Mouse (Mus musculus) MEL (cell line): ENCODE measurements at regions not wholly inside any gene's neighbourhood (a gene's known extent, or its start where the extent isn't known, plus 50 kb on each side); places are given as distances from the start of the nearest gene placed in this dataset.

Experiments
- DNase-seq: peaks from one replicate; pipeline ENCODE4 v3.0.0; 2011; ENCODE audit warnings: low read depth, low spot score
- H3K27ac ChIP-seq: 2 replicates; pipeline ENCODE4 v1.5.1; 2012; ENCODE audit warnings: low read depth, mild to moderate bottlenecking, control low read depth, low read length, moderate library complexity; ENCODE audit not compliant: control insufficient read depth
- H3K27me3 ChIP-seq, 2 experiments: fragments of 150-350 bp in 1 of 2; sonication (generic) in 1 of 2; 2 replicates each; pipeline ENCODE4 v1.6.1; 2012; ENCODE audit warnings: low read length in 2 of 2, mild to moderate bottlenecking in 2 of 2, improper control_type of control experiment in 1 of 2, moderate library complexity in 1 of 2; ENCODE audit not compliant: insufficient read depth in 2 of 2, control insufficient read depth in 1 of 2
- H3K36me3 ChIP-seq, 2 experiments: 2 replicates each; pipeline ENCODE4 v1.6.1; 2012 to 2014; ENCODE audit warnings: low read length in 2 of 2, improper control_type of control experiment in 1 of 2, inconsistent platforms in 1 of 2, mild to moderate bottlenecking in 1 of 2; ENCODE audit not compliant: insufficient read depth in 2 of 2, control insufficient read depth in 1 of 2
- H3K4me1 ChIP-seq, 2 experiments: fragments of 150-350 bp in 1 of 2; sonication (generic) in 1 of 2; 2 replicates each; pipeline ENCODE4 v1.6.1; 2012; ENCODE audit warnings: low read length in 2 of 2, improper control_type of control experiment in 1 of 2, mild to moderate bottlenecking in 1 of 2; ENCODE audit not compliant: insufficient read depth in 2 of 2, control insufficient read depth in 1 of 2
- H3K4me3 ChIP-seq, 2 experiments: fragments of 150-350 bp in 1 of 2; sonication (generic) in 1 of 2; 2 replicates each; pipeline ENCODE4 v1.5.1; 2012; ENCODE audit warnings: low read depth in 2 of 2, low read length in 2 of 2, mild to moderate bottlenecking in 2 of 2, moderate library complexity in 2 of 2, control low read depth in 1 of 2, improper control_type of control experiment in 1 of 2; ENCODE audit not compliant: control insufficient read depth in 1 of 2, insufficient read depth in 1 of 2
- H3K79me2 ChIP-seq: 2 replicates; pipeline ENCODE4 v1.6.1; 2012; ENCODE audit warnings: mild to moderate bottlenecking, low read length, moderate library complexity; ENCODE audit not compliant: control insufficient read depth, poor library complexity, insufficient read depth
- H3K9ac ChIP-seq: 2 replicates; pipeline ENCODE4 v1.6.1; 2012; ENCODE audit warnings: low read depth, mild to moderate bottlenecking, control low read depth, low read length, moderate library complexity; ENCODE audit not compliant: control insufficient read depth, poor library complexity, severe bottlenecking
- H3K9me3 ChIP-seq: fragments of 150-350 bp; sonication (generic); replicated peaks from 2 replicates; pipeline ENCODE4 v1.6.1; 2012; ENCODE audit warnings: mild to moderate bottlenecking, low read length, improper control_type of control experiment, moderate library complexity; ENCODE audit not compliant: insufficient read depth
- CHD2 ChIP-seq: IDR thresholded peaks from 2 replicates; pipeline ENCODE4 v1.6.1; 2011; ENCODE audit warnings: low read length, improper control_type of control experiment
- E2F4 ChIP-seq: IDR thresholded peaks from 2 replicates; pipeline ENCODE4 v1.6.1; 2011; ENCODE audit warnings: low read depth, low read length, improper control_type of control experiment, borderline replicate concordance
- ELF1 ChIP-seq: IDR thresholded peaks from 2 replicates; pipeline ENCODE4 v1.6.1; 2014; ENCODE audit warnings: low read depth, mild to moderate bottlenecking, inconsistent platforms, low read length, improper control_type of control experiment, moderate library complexity
- EP300 ChIP-seq, 2 experiments: IDR thresholded peaks; 2 replicates each; pipeline ENCODE4 v1.6.1; 2011; ENCODE audit warnings: improper control_type of control experiment in 2 of 2, low read length in 2 of 2, low read depth in 1 of 2, mild to moderate bottlenecking in 1 of 2
- ETS1 ChIP-seq: IDR thresholded peaks from 2 replicates; pipeline ENCODE4 v1.6.1; 2012; ENCODE audit warnings: low read depth, mild to moderate bottlenecking, inconsistent platforms, low read length, improper control_type of control experiment, moderate library complexity
- GABPA ChIP-seq: IDR thresholded peaks from 2 replicates; pipeline ENCODE4 v1.6.1; 2012; ENCODE audit warnings: low read depth, mild to moderate bottlenecking, inconsistent platforms, low read length, improper control_type of control experiment, moderate library complexity
- JUND ChIP-seq: IDR thresholded peaks from 2 replicates; pipeline ENCODE4 v1.6.1; 2011; ENCODE audit warnings: low read depth, mild to moderate bottlenecking, improper control_type of control experiment, low read length
- KAT2A ChIP-seq: conservative IDR thresholded peaks from 2 replicates; pipeline ENCODE4 v1.6.1; 2012; ENCODE audit warnings: low read depth, low read length, improper control_type of control experiment, inconsistent platforms
- MAFK ChIP-seq: IDR thresholded peaks from 2 replicates; pipeline ENCODE4 v1.6.1; 2011; ENCODE audit warnings: low read depth, mild to moderate bottlenecking, low read length, improper control_type of control experiment, borderline replicate concordance
- MEF2A ChIP-seq: IDR thresholded peaks from 2 replicates; pipeline ENCODE4 v1.6.1; 2014; ENCODE audit warnings: low read depth, mild to moderate bottlenecking, inconsistent platforms, low read length, improper control_type of control experiment; ENCODE audit not compliant: poor library complexity, insufficient replicate concordance, severe bottlenecking; ENCODE audit errors: extremely low read depth
- MYB ChIP-seq: IDR thresholded peaks from 2 replicates; pipeline ENCODE4 v1.6.1; 2011; ENCODE audit warnings: mild to moderate bottlenecking, low read depth, low read length, improper control_type of control experiment
- MYC ChIP-seq: IDR thresholded peaks from 2 replicates; pipeline ENCODE4 v1.6.1; 2011; ENCODE audit warnings: low read depth, mild to moderate bottlenecking, low read length, improper control_type of control experiment, moderate library complexity
- POLR2A ChIP-seq, 2 experiments: IDR thresholded peaks; 2 replicates each; pipeline ENCODE4 v1.6.1; 2011 to 2012; ENCODE audit warnings: low read length in 2 of 2, mild to moderate bottlenecking in 2 of 2, control low read depth in 1 of 2, improper control_type of control experiment in 1 of 2, low read depth in 1 of 2, moderate library complexity in 1 of 2; ENCODE audit not compliant: control insufficient read depth in 1 of 2, insufficient read depth in 1 of 2, poor library complexity in 1 of 2
- POLR2AphosphoS2 ChIP-seq: IDR thresholded peaks from 2 replicates; pipeline ENCODE4 v1.6.1; 2011; ENCODE audit warnings: low read length, improper control_type of control experiment
- RAD21 ChIP-seq: IDR thresholded peaks from 2 replicates; pipeline ENCODE4 v1.6.1; 2011; ENCODE audit warnings: mild to moderate bottlenecking, low read depth, low read length, improper control_type of control experiment
- SIN3A ChIP-seq: IDR thresholded peaks from 2 replicates; pipeline ENCODE4 v1.6.1; 2012; ENCODE audit warnings: low read length, improper control_type of control experiment, inconsistent platforms
- TBP ChIP-seq: IDR thresholded peaks from 2 replicates; pipeline ENCODE4 v1.8.0; 2011; ENCODE audit warnings: low read depth, low read length, improper control_type of control experiment
- USF1 ChIP-seq: IDR thresholded peaks from 2 replicates; pipeline ENCODE4 v1.6.1; 2014; ENCODE audit warnings: low read depth, mild to moderate bottlenecking, inconsistent platforms, low read length, improper control_type of control experiment, moderate library complexity
- USF2 ChIP-seq, 2 experiments: IDR thresholded peaks; 2 replicates each; pipeline ENCODE4 v1.6.1; 2011 to 2012; ENCODE audit warnings: improper control_type of control experiment in 2 of 2, low read length in 2 of 2, borderline replicate concordance in 1 of 2, inconsistent platforms in 1 of 2, low read depth in 1 of 2, mild to moderate bottlenecking in 1 of 2; ENCODE audit not compliant: insufficient read depth in 1 of 2
- ZC3H11A ChIP-seq: IDR thresholded peaks from 2 replicates; pipeline ENCODE4 v1.6.1; 2012; ENCODE audit warnings: low read depth, mild to moderate bottlenecking, inconsistent platforms, low read length, improper control_type of control experiment
- ZKSCAN1 ChIP-seq: IDR thresholded peaks from 2 replicates; pipeline ENCODE4 v1.6.1; 2012; ENCODE audit warnings: low read depth, mild to moderate bottlenecking, inconsistent platforms, low read length, improper control_type of control experiment, moderate library complexity
- ZMIZ1 ChIP-seq: IDR thresholded peaks from 2 replicates; pipeline ENCODE4 v1.6.1; 2012; ENCODE audit warnings: low read depth, mild to moderate bottlenecking, inconsistent platforms, low read length, improper control_type of control experiment, moderate library complexity
- ZNF384 ChIP-seq: IDR thresholded peaks from 2 replicates; pipeline ENCODE4 v1.6.1; 2012; ENCODE audit warnings: low read depth, mild to moderate bottlenecking, inconsistent platforms, low read length, improper control_type of control experiment

GRCm38 (mm10) chr16:77500981-77501380 lies 100.9 kb downstream of the Gm11146 start:
- Histone ChIP-seq H3K9me3 (no peaks in the 10 kb centered on the region), H3K9ac (no peak overlapping the region), H3K79me2 (no peaks in the 10 kb centered on the region), H3K4me3 (no peak overlapping the region), H3K27ac (no peak overlapping the region), H3K27me3 (no peaks in the 10 kb centered on the region), H3K4me1 (no peaks in the 10 kb centered on the region), H3K36me3 (no peaks in the 10 kb centered on the region)
- DNase-seq: no peak
- no peak for TF ChIP-seq ZMIZ1
- no peak for TF ChIP-seq ETS1
- no peak for TF ChIP-seq MYC
- TF ChIP-seq POLR2AphosphoS2: no peak
- no peak for TF ChIP-seq ZC3H11A
- TF ChIP-seq USF2 (IDR thresholded peaks at IDR 0.05; ENCODE audit: borderline replicate concordance in 1 of 2, insufficient read depth in 1 of 2, low read depth in 1 of 2, low read length in 2 of 2): no peak
- no peak for TF ChIP-seq KAT2A
- no peak for TF ChIP-seq SIN3A
- no peak for TF ChIP-seq MEF2A
- TF ChIP-seq RAD21: no peak
- no peak for TF ChIP-seq GABPA
- no peak for TF ChIP-seq ZNF384
- TF ChIP-seq POLR2A (IDR thresholded peaks at IDR 0.05; ENCODE audit: control insufficient read depth in 1 of 2, insufficient read depth in 1 of 2, low read depth in 1 of 2, low read length in 2 of 2, poor library complexity in 1 of 2): no peak
- TF ChIP-seq MAFK: no peak
- TF ChIP-seq E2F4: no peak

GRCm38 (mm10) chr16:77500413-77500812 lies 101.5 kb downstream of the Gm11146 start:
- no peak overlapping the region for H3K9ac ChIP-seq
- H3K27ac ChIP-seq: no peak overlapping the region
- no peaks in the 10 kb centered on the region for H3K79me2 ChIP-seq
- no peak for TF ChIP-seq POLR2A (IDR thresholded peaks at IDR 0.05; ENCODE audit: control insufficient read depth in 1 of 2, insufficient read depth in 1 of 2, low read depth in 1 of 2, low read length in 2 of 2, poor library complexity in 1 of 2)
- no peak for TF ChIP-seq USF2 (IDR thresholded peaks at IDR 0.05; ENCODE audit: borderline replicate concordance in 1 of 2, insufficient read depth in 1 of 2, low read depth in 1 of 2, low read length in 2 of 2)
- no peak for TF ChIP-seq MYB
- no peak for TF ChIP-seq ELF1
- TF ChIP-seq USF1: no peak
- TF ChIP-seq MAFK: no peak
- TF ChIP-seq RAD21: no peak
- no peak for TF ChIP-seq CHD2
- no peak for TF ChIP-seq KAT2A
- TF ChIP-seq JUND: no peak
- TF ChIP-seq EP300 (IDR thresholded peaks at IDR 0.05; ENCODE audit: low read depth in 1 of 2, low read length in 2 of 2): no peak
- TF ChIP-seq MEF2A: no peak
- TF ChIP-seq ZNF384: no peak
- no peak for TF ChIP-seq TBP
- no peak for TF ChIP-seq ZKSCAN1
- H3K4me3 ChIP-seq: no peak overlapping the region
- H3K9me3 ChIP-seq: no peaks in the 10 kb centered on the region
- no peaks in the 10 kb centered on the region for H3K4me1 ChIP-seq
- H3K27me3 ChIP-seq: no peaks in the 10 kb centered on the region
- H3K36me3 ChIP-seq: no peaks in the 10 kb centered on the region
- DNase-seq: no peak
